Mouse (Mus musculus) liver, embryonic 14.5 days (tissue): Measurements from ENCODE around the gene Trim2.

Source experiments
- CTCF ChIP-seq: IDR thresholded peaks from 2 replicates; pipeline ENCODE4 v1.5.1; 2016; ENCODE audit warnings: antibody characterized with exemption, low read depth, control low read depth
- EP300 ChIP-seq: IDR thresholded peaks from 2 replicates; pipeline ENCODE4 v1.6.1; 2016; ENCODE audit warnings: antibody characterized with exemption, low read depth

- no peak for TF ChIP-seq CTCF
- TF ChIP-seq EP300 = no peak
Measured at GRCm38 (mm10) chr3:84303395-84303949, 3.2 kb downstream of the Trim2 start.
